Mouse (Mus musculus) ES-E14 (cell line): ENCODE results near the gene Hs6st3. TPM values are rescaled to one million over a fixed set of nuclear protein-coding genes. Genes with fewer than 3 reads are reported as not detected.

ENCODE experiments used
- DNase-seq: peaks from one replicate; pipeline ENCODE4 v3.0.0-alpha.2; 2013; ENCODE audit warnings: low read depth, low spot score
- H3K27ac ChIP-seq: 2 replicates; pipeline ENCODE4 v1.5.1; 2012; ENCODE audit warnings: low read depth, mild to moderate bottlenecking, low read length, moderate library complexity, mixed read lengths; ENCODE audit not compliant: poor library complexity, insufficient read depth, severe bottlenecking
- H3K36me3 ChIP-seq: 2 replicates; pipeline ENCODE4 v1.6.1; 2012; ENCODE audit warnings: mild to moderate bottlenecking, low read length, moderate library complexity, mixed read lengths; ENCODE audit not compliant: control insufficient read depth, poor library complexity, insufficient read depth, severe bottlenecking
- H3K4me1 ChIP-seq, 2 experiments: fragments of 150-350 bp in 1 of 2; sonication (generic) in 1 of 2; 2 replicates each; pipeline ENCODE4 v1.6.1; 2012; ENCODE audit warnings: low read length in 2 of 2, mild to moderate bottlenecking in 1 of 2, mixed read lengths in 1 of 2; ENCODE audit not compliant: control insufficient read depth in 2 of 2, insufficient read depth in 2 of 2, poor library complexity in 1 of 2
- H3K4me3 ChIP-seq, 2 experiments: fragments of 150-350 bp in 1 of 2; sonication (generic) in 1 of 2; 2 replicates each; pipeline ENCODE4 v1.5.1; 2012; ENCODE audit warnings: low read length in 2 of 2, low read depth in 1 of 2, mild to moderate bottlenecking in 1 of 2, mixed read lengths in 1 of 2; ENCODE audit not compliant: insufficient read depth in 1 of 2, poor library complexity in 1 of 2, severe bottlenecking in 1 of 2
- H3K9ac ChIP-seq: 2 replicates; pipeline ENCODE4 v1.6.1; 2012; ENCODE audit warnings: low read depth, mild to moderate bottlenecking, low read length, mixed read lengths; ENCODE audit not compliant: poor library complexity, insufficient read depth, severe bottlenecking
- H3K9me3 ChIP-seq: fragments of 150-350 bp; sonication (generic); 2 replicates; pipeline ENCODE4 v1.6.1; 2012; ENCODE audit warnings: low read depth, mild to moderate bottlenecking, low read length; ENCODE audit not compliant: control insufficient read depth, insufficient read depth
- CHD2 ChIP-seq: IDR thresholded peaks from 2 replicates; pipeline ENCODE4 v1.6.1; 2014; ENCODE audit warnings: mild to moderate bottlenecking, low read depth, low read length, inconsistent platforms
- HCFC1 ChIP-seq: IDR thresholded peaks from 2 replicates; pipeline ENCODE4 v1.6.1; 2012; ENCODE audit warnings: low read length, inconsistent platforms, borderline replicate concordance; ENCODE audit not compliant: insufficient read depth
- MAFK ChIP-seq: IDR thresholded peaks from 2 replicates; pipeline ENCODE4 v1.6.1; 2014; ENCODE audit warnings: mild to moderate bottlenecking, low read depth, low read length, inconsistent platforms; ENCODE audit not compliant: insufficient read depth
- ZC3H11A ChIP-seq: IDR thresholded peaks from 2 replicates; pipeline ENCODE4 v1.6.1; 2012; ENCODE audit warnings: low read depth, mild to moderate bottlenecking, inconsistent platforms, low read length, borderline replicate concordance
- ZNF384 ChIP-seq: IDR thresholded peaks from 2 replicates; pipeline ENCODE4 v1.6.1; 2012; ENCODE audit warnings: low read depth, low read length, inconsistent platforms
- in situ Hi-C, 2 experiments: fragments of 600-800 bp; cut with MboI; formaldehyde crosslinking; loops; one replicate each; pipeline ENCODE4 v1.15.1; 2025; ENCODE audit warnings: low sequenced_read_pairs in 2 of 2, inconsistent platforms in 1 of 2; ENCODE audit not compliant: unreplicated experiment in 2 of 2
- total RNA-seq: library from RNA; depleted of rRNA; stranded (reverse); fragments of 300-350 nt; gene quantifications from 2 replicates; pipeline ENCODE4 v1.2.3, GENCODE M21; 2012

Gene Hs6st3
- total RNA-seq, 1 experiment: 0.62 TPM

DNA sequence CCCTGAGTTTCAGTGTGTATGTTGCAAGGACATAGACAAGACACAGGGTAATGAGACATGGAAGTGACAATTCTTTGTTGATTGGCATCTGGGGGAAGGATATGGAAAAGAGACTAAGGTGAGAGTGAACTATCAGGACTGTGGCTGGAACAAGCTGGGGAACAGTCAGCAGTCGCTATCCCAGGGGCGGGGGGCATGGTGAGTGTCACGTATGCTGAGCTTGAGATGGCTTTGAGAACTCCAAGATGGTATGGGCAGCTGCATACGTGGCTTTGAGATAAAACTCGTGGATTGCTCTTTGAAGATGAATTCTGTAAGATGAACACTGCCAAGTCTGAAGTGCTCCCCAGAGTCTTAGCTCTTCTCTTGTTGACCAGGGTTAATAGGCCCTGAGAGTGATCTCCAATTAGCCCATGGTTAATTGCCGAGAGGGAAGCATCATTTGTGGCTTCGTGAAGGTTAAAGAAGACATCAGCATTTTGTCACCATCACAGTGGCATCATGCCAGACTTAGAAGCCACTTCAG is 29.3 kb upstream of the Hs6st3 start:
- in situ Hi-C loops: no loop called here
- no peaks in the 10 kb centered on the region for H3K9me3 ChIP-seq
- no peak for DNase-seq
- TF ChIP-seq MAFK: no peak
- no peak for TF ChIP-seq ZNF384
- no peak for TF ChIP-seq HCFC1
- TF ChIP-seq CHD2: no peak
- H3K36me3 ChIP-seq: no peaks in the 10 kb centered on the region
- H3K27ac ChIP-seq: no peak overlapping the region
- H3K4me3 ChIP-seq: no peak overlapping the region
- no peaks in the 10 kb centered on the region for H3K4me1 ChIP-seq
- no peak overlapping the region for H3K9ac ChIP-seq

DNA sequence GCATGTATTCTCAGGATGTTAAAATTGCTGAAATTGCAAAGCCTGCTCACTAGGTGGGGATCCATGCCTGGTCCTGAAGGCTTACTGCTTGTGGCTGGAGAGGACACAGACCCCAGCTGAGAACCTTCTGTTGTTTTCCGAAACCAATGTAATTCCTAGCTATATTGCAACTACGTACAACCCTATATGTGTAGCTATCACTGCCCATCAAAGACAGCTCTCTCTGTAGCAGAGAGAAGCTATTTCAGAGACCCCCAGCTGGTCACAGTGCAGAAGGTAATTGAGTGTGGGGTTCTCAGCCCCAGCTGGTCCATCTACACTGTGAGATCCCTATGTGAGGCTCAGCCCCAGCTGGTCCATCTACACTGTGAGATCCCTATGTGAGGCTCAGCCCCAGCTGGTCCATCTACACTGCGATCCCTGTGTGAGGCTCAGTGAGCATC is 28.3 kb upstream of the Hs6st3 start:
- TF ChIP-seq MAFK (no peak), ZC3H11A (no peak), ZNF384 (no peak), HCFC1 (no peak), CHD2 (no peak)
- H3K36me3 ChIP-seq: no peaks in the 10 kb centered on the region
- no peak overlapping the region for H3K4me3 ChIP-seq
- in situ Hi-C loops: no loop called here
- no peaks in the 10 kb centered on the region for H3K9me3 ChIP-seq
- H3K27ac ChIP-seq: no peak overlapping the region
- H3K9ac ChIP-seq: no peak overlapping the region
- H3K4me1 ChIP-seq: no peaks in the 10 kb centered on the region
- DNase-seq: no peak

- DNase-seq: no peak
- Histone ChIP-seq H3K27ac (no peak overlapping the region), H3K9me3 (no peaks in the 10 kb centered on the region), H3K9ac (no peak overlapping the region), H3K36me3 (no peaks in the 10 kb centered on the region), H3K4me1 (no peaks in the 10 kb centered on the region), H3K4me3 (no peak overlapping the region)
- in situ Hi-C loops: no loop called here
- TF ChIP-seq ZC3H11A (no peak), MAFK (no peak), ZNF384 (no peak), CHD2 (no peak), HCFC1 (no peak)
Observed at GRCm38 (mm10) chr14:119112558-119112957, 25.6 kb upstream of the Hs6st3 start.

GRCm38 (mm10) chr14:119123582-119123981 is 14.6 kb upstream of the Hs6st3 start:
- DNase-seq: no peak
- H3K27ac ChIP-seq: no peak overlapping the region
- in situ Hi-C loops: no loop called here

DNA sequence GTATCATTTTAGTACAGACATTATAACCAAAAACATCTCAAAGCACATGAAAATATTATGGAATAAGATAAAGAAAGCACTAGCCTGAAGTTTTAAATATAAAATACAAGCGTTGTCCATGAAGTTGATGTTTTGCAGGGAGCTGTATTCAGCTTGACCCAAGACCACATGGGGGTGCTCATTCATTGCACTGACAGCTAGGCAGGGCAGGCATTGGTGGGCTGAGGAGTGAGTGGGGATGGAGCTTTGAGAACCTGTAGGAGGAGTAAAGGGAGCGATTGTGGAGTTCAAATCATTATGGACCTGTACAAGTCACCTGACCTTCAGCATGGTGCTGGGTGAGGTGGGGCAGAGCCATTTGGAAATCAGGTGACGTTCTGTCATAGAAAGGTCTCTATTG is 14.1 kb upstream of the Hs6st3 start:
- no peaks in the 10 kb centered on the region for H3K36me3 ChIP-seq

More at GRCm38 (mm10) chr14:119123582-119123981, 14.6 kb upstream of the Hs6st3 start:
- Histone ChIP-seq H3K9ac (no peak overlapping the region), H3K4me3 (no peak overlapping the region), H3K36me3 (no peaks in the 10 kb centered on the region), H3K4me1 (no peaks in the 10 kb centered on the region), H3K9me3 (no peaks in the 10 kb centered on the region)
- no peak for TF ChIP-seq ZNF384
- TF ChIP-seq CHD2: no peak
- TF ChIP-seq ZC3H11A: no peak
- no peak for TF ChIP-seq MAFK
- no peak for TF ChIP-seq HCFC1

More for the DNA sequence above, 14.1 kb upstream of the Hs6st3 start:
- no peak overlapping the region for H3K27ac ChIP-seq
- no peak for TF ChIP-seq CHD2
- TF ChIP-seq HCFC1: no peak
- TF ChIP-seq ZC3H11A: no peak
- TF ChIP-seq MAFK: no peak
- no peak for TF ChIP-seq ZNF384
- no peak overlapping the region for H3K4me3 ChIP-seq
- H3K9ac ChIP-seq: no peak overlapping the region
- no peaks in the 10 kb centered on the region for H3K4me1 ChIP-seq
- in situ Hi-C loops: no loop called here
- no peak for DNase-seq
- no peaks in the 10 kb centered on the region for H3K9me3 ChIP-seq
